Mouse (Mus musculus) liver, embryonic 14.5 days (tissue): ENCODE data around the gene A930004D18Rik. TPM values are rescaled to one million over a fixed set of nuclear protein-coding genes. Genes with fewer than 3 reads are reported as not detected.

Experiments used
- ATAC-seq: fragments of 200-750 bp; cut with Nextera tagmentation; 2 replicates; pipeline ENCODE4 v1.8.0; 2017; ENCODE audit warnings: moderate number of reproducible peaks, mild to moderate bottlenecking, moderate library complexity; ENCODE audit not compliant: insufficient read depth
- DNase-seq, 3 experiments: peaks; one replicate each; pipeline ENCODE4 v3.0.0-alpha.2; 2012 to 2013; ENCODE audit warnings: low read depth in 3 of 3, low spot score in 3 of 3
- H3K27ac ChIP-seq: fragments of 300-500 bp; sonication (generic); 2 replicates; pipeline ENCODE4 v1.5.1; 2014; ENCODE audit warnings: moderate library complexity, mild to moderate bottlenecking, control low read depth, inconsistent platforms
- H3K27me3 ChIP-seq: fragments of 300-500 bp; sonication (generic); 2 replicates; pipeline ENCODE4 v1.6.1; 2014; ENCODE audit warnings: mild to moderate bottlenecking, low read length, moderate library complexity; ENCODE audit not compliant: control insufficient read depth, insufficient read depth
- H3K36me3 ChIP-seq: fragments of 300-500 bp; sonication (generic); replicated peaks from 2 replicates; pipeline ENCODE4 v1.6.1; 2014; ENCODE audit warnings: low read depth; ENCODE audit not compliant: control insufficient read depth, insufficient read depth
- H3K4me1 ChIP-seq, 2 experiments: fragments of 200-500 bp in 1 of 2; fragments of 300-500 bp in 1 of 2; sonication (generic) in 1 of 2; replicated peaks; 2 replicates each; pipeline ENCODE4 v1.6.1; 2012 to 2014; ENCODE audit warnings: antibody characterized with exemption in 1 of 2, inconsistent platforms in 1 of 2, low read length in 1 of 2; ENCODE audit not compliant: control insufficient read depth in 2 of 2, insufficient read depth in 2 of 2
- H3K4me2 ChIP-seq: fragments of 300-500 bp; sonication (generic); 2 replicates; pipeline ENCODE4 v1.6.1; 2014; ENCODE audit warnings: low read depth, mild to moderate bottlenecking, control low read depth, moderate library complexity
- H3K4me3 ChIP-seq, 2 experiments: fragments of 200-500 bp in 1 of 2; fragments of 300-500 bp in 1 of 2; sonication (generic) in 1 of 2; 2 replicates each; pipeline ENCODE4 v1.5.1; 2012 to 2014; ENCODE audit warnings: low read depth in 2 of 2, low read length in 2 of 2, mild to moderate bottlenecking in 2 of 2, control low read depth in 1 of 2, inconsistent platforms in 1 of 2, moderate library complexity in 1 of 2; ENCODE audit not compliant: insufficient read depth in 1 of 2
- H3K9ac ChIP-seq: fragments of 300-500 bp; sonication (generic); replicated peaks from 2 replicates; pipeline ENCODE4 v1.6.1; 2014; ENCODE audit warnings: mild to moderate bottlenecking, control low read depth, moderate library complexity
- H3K9me3 ChIP-seq: fragments of 300-500 bp; sonication (generic); 2 replicates; pipeline ENCODE4 v1.6.1; 2016; ENCODE audit warnings: low read length, mixed read lengths; ENCODE audit not compliant: control insufficient read depth
- CTCF ChIP-seq: IDR thresholded peaks from 2 replicates; pipeline ENCODE4 v1.5.1; 2016; ENCODE audit warnings: antibody characterized with exemption, low read depth, control low read depth
- EP300 ChIP-seq: IDR thresholded peaks from 2 replicates; pipeline ENCODE4 v1.6.1; 2016; ENCODE audit warnings: antibody characterized with exemption, low read depth
- WGBS: fragments of 180-500 bp; shearing (Covaris S2); extraction: QIAGEN DNeasy Blood & Tissue Kit; methylation state at CpG from one replicate; pipeline ENCODE4 v1.1.7; 2014; ENCODE audit not compliant: insufficient replicate concordance; 5-methylcytosine and 5-hydroxymethylcytosine counted together
- polyA plus RNA-seq, 2 experiments: library from polyadenylated mRNA; depleted of rRNA in 1 of 2; stranded (reverse) in 1 of 2; unstranded in 1 of 2; fragments of >200 nt; fragmentation: Nextera tagmentation in 1 of 2; extraction: Ambion mirVana in 1 of 2; gene quantifications; 2 replicates each; pipeline versions ENCODE4 v1.2.1 to v1.2.3; 2012 to 2014

A930004D18Rik gene
- polyA plus RNA-seq, 2 experiments, result 0.36 to 0.48 TPM

DNA sequence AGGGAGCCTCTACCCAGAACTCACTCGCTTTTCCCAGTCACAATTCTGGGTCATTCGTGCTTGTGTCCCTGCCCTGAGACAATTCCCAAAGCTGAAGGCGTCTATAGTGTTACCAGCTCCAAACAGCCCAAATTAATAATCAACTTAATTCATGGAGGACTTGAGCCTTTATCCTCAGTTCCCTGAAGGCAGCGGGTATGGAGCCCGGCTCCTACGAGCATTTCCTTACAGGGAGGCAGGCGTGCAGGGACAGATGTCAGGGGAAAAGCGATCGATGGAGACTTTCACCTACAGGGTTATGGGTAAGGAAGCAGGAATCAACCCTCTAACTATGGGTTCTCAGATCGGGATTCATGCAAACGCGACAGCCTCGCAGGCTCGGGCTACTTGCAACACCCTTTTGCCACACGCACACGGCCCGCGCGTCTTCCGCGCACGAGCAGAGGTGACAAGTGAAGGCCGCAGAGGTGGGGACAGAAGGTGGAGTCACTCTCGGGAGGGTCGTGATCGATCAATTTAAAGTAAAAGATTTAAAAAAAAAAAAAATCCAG is 6.2 kb downstream of the A930004D18Rik start:
- H3K36me3 ChIP-seq, result no peaks in the 10 kb centered on the region
- no peaks in the 10 kb centered on the region for H3K9me3 ChIP-seq
- ATAC-seq, result no peak
- 5% methylated on average over 26 of the region's 26 CpGs for WGBS
- H3K27ac ChIP-seq, result no peak overlapping the region
- no peak for DNase-seq
- peak overlapping the region; percentile 33 to 42 for H3K4me3 ChIP-seq
- H3K27me3 ChIP-seq, result peaks cover 80% of the 10 kb centered on the region
- H3K4me2 ChIP-seq, result peak overlapping the region; percentile 63
- TF ChIP-seq CTCF (no peak), EP300 (no peak)
- peak overlapping the region; percentile 23; the same call in 1 of the 2 replicates for H3K9ac ChIP-seq
- H3K4me1 ChIP-seq, result peaks cover 4 to 7% of the 10 kb centered on the region in 2 experiments

DNA sequence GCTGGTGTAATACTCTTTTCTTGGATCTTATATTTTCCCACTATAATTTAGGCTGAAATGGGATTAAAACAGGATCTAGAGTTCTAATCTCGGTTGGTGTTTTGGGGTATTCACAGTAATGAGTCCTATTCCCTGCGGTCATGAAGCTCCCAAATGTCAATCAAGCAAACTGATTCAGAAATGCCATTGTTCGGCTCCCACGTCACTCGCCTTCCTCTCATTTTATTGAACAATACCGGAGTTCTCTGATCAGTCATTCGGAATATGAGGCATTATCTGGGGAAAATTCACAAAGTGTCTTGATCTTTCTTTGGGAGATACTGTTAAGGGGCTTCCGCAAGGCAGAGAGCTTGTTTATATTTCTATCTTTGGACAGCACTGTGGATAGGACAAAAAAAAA is 7.0 kb downstream of the A930004D18Rik start:
- H3K4me1 ChIP-seq, result peaks cover 4 to 7% of the 10 kb centered on the region in 2 experiments
- 61% methylated on average over 8 of the region's 8 CpGs for WGBS
- H3K27ac ChIP-seq, result no peak overlapping the region
- H3K36me3 ChIP-seq, result no peaks in the 10 kb centered on the region
- H3K27me3 ChIP-seq, result peaks cover 86% of the 10 kb centered on the region
- H3K4me3 ChIP-seq, result no peak overlapping the region
- ATAC-seq (no peak), DNase-seq (no peak)
- no peaks in the 10 kb centered on the region for H3K9me3 ChIP-seq
- H3K4me2 ChIP-seq, result no peak overlapping the region
- H3K9ac ChIP-seq, result no peak overlapping the region
- no peak for TF ChIP-seq EP300
- TF ChIP-seq CTCF, result no peak

DNA sequence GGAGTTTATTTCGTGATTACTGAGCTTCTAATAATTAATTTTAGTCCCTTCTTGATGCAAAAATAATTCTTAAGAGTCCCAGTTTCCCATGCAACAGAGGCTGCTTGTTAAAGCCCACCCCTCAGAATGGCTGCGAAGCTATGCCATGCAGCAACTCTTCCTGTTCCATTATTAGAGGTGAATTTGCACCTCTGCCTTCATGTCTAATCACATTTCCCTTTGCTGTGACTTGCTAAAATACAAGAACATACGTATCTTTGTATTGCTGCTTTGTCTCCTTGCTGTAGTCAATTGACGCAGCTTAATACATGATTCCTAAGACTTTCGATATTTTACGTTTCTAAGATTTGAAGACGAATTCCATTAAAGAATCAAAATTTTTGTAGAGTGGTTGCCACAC is 7.9 kb downstream of the A930004D18Rik start:
- WGBS, result 70% methylated on average over 7 of the region's 7 CpGs
- Histone ChIP-seq H3K4me1 (peaks cover 4 to 7% of the 10 kb centered on the region in 2 experiments), H3K27me3 (peaks cover 90% of the 10 kb centered on the region), H3K36me3 (no peaks in the 10 kb centered on the region), H3K4me3 (no peak overlapping the region), H3K9ac (no peak overlapping the region), H3K9me3 (no peaks in the 10 kb centered on the region), H3K4me2 (no peak overlapping the region), H3K27ac (no peak overlapping the region)
- ATAC-seq, result no peak
- TF ChIP-seq CTCF, result no peak
- no peak for TF ChIP-seq EP300
- DNase-seq, result no peak

DNA sequence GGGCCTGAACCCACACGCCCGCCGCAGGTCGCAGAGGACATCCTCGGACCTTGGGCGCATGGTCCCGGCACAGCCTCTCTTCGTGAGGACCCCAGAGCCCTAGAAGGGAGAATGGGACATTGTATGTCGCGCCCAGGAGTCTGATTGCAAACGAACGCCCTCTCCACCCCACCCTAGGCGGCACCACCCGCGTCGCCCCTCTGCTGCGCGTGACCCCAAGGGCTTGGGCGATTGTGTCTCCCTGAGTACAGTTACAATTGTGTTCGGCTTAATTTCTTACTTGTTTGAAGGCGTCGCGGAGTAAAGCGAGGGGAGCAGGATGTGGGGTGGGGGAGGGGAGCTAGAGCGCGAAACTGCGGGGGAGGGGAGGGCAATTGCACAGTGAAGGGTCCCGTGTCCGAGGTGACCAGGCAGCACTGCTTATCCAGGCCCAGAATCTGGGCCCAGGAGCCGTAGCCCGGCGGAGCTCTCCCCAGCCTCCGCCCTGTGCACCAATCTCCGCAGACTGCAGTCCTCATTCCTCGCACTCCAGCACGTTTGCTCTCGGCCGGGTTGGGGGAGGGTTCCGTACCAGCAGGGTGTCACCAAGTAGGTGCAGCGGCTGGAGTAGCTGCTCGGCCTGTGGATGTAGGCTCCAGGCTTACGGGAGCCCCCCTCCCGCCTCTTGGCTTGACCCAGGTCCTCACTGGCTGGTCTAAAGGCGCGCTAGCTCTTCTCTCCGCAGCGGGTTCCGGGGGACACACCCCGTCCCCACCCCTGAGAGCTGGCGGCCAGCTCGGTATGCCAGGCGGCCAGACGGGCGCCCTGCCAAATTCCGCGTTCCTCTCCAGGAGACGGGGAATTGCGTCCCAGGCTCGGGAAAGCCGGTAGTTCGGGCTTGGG is 9.2 kb downstream of the A930004D18Rik start:
- no peak for TF ChIP-seq EP300
- TF ChIP-seq CTCF, result no peak
- peak; percentile 43 for ATAC-seq
- Histone ChIP-seq H3K4me2 (peak overlapping the region; percentile 81), H3K27me3 (peaks cover 78% of the 10 kb centered on the region), H3K36me3 (no peaks in the 10 kb centered on the region), H3K27ac (peak overlapping the region; percentile 0), H3K4me1 (peaks cover 4 to 7% of the 10 kb centered on the region in 2 experiments), H3K9ac (peak overlapping the region; percentile 55), H3K9me3 (no peaks in the 10 kb centered on the region), H3K4me3 (peak overlapping the region; percentile 43 to 57)
- no peak for DNase-seq
- under 1% methylated on average over 61 of the region's 61 CpGs for WGBS
